Mouse (Mus musculus): ENCODE results near the gene Cmc1.
"Not testable (repeated sequence)": the region's sequence is repeated elsewhere in the genome, so short reads cannot be mapped to it uniquely, and the experiment has no call there.

The Cmc1 gene

DNA sequence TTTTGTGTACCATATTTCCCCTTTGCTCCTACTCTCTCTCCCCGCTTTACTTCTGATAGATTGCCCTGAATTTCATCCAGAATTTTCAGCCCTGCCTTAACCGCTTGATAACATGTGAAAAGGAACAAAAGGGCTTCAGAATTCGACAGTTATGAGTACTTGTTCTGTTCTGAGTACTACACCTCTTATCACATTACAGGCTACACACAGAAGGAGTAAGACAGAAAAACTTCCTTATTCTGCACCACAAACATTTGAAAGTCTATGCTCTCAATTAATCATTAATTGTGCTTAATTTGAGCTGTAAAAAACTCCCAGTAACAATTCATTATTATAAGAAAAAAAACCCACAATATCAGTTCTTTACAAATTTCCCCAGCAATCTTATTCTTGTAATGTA, 9.6 kb downstream of the Cmc1 start:
- DNase-seq (ENCODE audit: low read depth): not testable (repeated sequence)

GRCm38 (mm10) chr9:118110360-118110710, 39.6 kb downstream of the Cmc1 start:
- no peak for DNase-seq (ENCODE audit: low read depth)

DNA sequence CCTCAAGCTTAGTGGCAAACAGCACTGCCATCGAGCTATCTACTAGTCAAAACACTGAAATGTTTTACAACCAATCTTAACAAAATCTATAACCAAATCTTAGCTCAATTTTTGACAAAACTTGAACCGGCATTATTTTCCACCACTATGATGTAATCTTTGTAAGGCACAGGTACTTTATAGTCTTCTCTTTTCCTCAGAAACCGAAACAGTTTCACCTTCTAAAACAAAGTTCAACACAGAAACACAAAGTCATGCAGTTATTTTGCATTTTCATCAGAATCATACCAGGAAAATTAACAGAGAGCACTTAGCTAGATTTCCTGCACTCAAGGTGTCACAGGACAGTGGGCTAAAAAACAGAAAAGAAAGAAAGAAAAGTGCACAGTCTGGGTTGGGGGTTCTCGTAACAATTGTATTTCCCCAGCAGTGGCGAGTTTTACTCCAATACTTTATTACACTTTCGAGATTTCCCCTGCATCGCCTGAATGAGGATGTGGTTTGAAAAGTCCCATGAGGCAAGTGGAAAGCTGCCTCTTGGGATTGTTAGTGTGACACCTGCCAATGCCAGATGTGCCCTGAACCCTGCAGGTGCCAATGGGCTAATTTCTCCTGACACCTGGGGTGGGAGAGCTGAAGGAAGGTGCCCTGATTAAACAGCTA, 40.1 kb downstream of the Cmc1 start:
- no peak for DNase-seq (ENCODE audit: low read depth)

DNA sequence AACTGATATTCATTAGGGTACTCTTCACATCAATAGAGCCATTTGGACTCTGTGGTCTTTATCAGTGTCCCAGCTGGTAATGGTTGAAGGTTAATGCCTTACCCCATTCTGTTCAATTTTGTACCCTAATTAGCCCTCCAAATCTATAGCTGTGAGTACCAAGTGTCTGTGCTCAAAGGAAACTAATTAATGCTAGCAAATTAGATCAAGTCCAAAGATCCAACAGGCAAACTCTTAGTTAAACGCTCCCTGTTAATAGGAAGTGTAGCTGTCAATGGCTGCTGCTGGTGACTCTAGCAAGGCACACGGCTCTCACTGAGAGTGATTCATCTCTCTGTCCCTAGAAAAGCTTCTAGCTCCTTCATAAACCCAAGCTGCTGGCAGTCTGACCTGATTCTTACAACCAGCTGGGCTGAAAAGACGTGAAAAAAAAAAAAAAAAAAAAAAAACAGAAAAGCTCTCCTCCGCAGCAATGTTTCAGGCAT, 41.4 kb downstream of the Cmc1 start:
- DNase-seq (ENCODE audit: low read depth): no peak

DNA sequence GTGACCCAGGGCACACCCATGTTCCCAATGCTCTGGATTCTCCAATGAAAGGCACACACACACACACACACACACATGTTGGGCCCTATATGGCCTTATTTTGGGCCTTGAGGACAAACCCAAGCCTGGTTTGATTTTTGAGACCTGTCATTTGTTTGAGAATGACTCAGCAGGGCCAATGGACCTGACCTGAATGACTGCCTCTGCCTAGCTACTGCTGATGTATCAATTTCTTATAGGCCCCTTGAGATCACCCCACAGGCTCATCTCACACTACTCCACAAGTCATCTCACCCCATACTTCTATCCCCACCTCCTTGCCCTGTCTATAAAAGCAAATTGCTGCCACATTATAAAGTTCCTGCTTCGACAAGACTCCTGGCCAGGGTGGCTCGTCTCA, 48.2 kb downstream of the Cmc1 start:
- no peak for DNase-seq (ENCODE audit: low read depth)

GRCm38 (mm10) chr9:118100484-118100883, 49.5 kb downstream of the Cmc1 start:
- no peak for DNase-seq (ENCODE audit: low read depth)

DNA sequence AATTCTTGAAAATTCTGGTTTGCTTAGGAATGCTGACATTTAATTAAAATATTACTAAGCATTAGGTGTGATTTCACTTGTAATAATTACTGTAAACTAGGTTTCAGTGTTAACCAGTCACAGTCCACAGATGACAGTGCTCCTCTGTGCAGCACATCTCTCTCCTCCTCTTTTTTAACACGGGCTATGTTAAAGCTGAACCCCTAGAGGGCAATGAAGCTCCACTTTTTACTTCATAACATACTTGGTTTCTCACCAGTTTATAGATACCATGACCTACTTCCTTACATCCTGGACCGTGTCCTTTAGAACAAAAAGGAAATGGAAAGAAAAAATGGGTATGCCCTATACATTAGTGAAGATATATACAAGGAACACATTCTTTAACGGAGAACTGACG, 50.6 kb downstream of the Cmc1 start:
- no peak for DNase-seq (ENCODE audit: low read depth)

DNA sequence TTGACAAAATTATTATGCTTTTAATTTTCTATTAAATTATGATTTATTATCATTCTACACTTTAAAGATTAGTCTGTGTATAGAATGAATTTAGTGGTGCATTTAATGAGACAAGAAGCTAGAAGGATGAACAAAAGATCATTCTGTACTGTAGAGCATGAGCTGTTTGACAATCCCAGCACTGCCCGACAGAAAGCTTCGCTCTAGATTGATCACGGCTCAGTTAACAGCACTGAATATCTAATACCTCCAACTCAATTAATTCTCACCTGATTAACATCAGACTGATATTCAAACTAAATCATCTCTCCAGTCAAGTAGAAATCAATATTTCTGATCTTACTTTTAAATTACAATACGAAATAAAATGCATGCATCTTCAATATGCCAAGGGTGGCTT, 66.1 kb downstream of the Cmc1 start:
- no peak for DNase-seq (ENCODE audit: low read depth)

DNA sequence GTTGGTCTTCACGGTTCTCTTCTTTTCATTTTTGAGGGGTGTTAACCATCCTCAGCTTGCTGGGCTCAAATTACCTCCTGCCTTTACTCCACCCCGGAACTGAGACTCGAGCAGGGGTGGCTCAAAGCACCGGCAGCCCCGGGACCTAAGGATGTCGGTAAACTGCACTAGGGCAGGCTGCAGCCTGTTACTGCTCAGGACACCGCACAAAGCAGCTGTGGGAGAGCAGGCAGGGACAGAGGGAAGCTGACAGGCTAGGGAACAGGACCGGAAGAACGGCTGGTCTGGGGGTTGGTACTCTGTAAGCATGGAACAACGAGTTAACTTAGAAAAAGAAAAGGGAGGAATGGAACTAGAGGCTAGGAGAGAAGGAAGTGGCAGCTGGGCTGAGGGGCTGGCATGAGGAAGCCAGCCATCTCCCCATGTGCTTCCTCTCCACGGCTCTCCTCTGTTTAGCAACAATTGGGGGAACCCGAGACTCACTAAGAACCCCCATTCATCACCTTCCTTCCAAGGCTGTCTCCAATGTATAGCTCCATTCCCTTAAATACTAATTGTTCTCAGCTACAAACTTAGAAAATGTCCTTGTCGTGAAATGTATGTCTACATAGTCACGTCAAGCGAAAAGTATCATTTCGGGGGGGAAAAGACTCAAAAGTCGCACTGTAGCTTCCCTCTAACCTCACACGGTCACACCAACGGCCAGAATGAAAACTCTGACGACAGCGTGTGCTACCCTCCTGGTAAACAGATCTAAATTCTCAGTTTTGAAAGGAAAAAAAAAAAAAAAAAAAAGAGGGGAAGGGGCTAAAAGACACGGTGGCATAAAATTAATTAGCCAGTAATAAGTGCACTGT, 67.2 kb downstream of the Cmc1 start:
- no peak for DNase-seq (ENCODE audit: low read depth)

GRCm38 (mm10) chr9:118073358-118073757, 76.6 kb downstream of the Cmc1 start:
- no peak for DNase-seq (ENCODE audit: low read depth)

DNA sequence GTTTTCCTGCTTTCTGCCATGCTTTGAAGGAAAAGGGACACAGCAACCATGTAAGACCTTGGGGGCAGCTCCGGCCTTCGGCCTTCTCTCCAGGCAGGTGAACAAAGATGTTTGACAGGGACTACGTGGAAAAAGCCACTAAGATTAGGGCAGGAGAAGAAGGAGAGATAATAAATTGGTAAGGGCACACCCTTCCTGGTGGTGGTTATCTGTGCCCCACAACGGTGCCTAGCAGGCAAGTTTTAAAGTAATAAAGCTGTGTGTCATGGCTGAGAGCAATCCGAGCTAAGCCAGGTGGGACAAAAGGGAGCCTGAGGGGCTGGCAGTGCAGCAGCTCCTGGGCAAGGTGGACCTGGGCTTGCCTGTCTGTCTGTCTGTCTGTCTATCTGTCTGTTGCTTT, 77.9 kb downstream of the Cmc1 start:
- DNase-seq (ENCODE audit: low read depth): peak; percentile 46

DNA sequence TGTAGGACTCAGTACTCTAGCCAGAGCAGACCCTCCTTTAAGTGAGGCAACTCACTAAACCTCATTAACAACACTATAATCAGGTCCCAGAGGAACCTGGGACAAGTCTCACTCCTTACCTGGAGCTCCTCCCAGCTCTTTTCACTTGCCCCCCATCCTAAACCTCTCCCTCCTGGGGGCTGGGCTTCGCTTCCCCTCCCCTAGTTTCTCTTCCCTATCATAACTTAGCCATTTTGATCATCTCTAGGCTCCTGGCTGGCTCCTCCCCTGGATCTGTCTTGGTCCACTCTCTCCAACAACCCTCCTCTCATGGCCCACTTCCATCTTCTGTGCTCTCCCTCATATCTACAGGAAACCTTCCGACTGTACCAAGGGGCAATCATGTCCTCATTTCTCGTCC, 78.6 kb downstream of the Cmc1 start:
- DNase-seq (ENCODE audit: low read depth): no peak

DNA sequence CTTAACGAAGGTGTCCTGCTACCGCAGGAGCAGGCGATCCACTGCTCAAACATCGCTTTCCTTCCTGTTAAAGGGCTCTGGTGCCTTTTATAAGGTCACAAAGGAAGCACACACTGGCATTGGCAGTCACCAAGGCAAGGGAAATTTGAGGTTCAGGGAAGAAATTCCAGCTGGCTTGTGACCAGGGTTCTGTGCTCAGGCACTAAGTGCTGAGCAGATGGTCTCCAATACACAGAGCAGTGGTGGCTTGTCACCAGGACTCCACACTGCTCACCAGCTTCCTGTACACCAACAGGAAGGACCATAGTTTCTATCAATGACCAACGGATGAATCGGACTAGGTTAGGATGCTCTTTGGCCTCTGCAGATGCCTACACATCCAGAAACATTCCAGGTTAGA, 79.5 kb downstream of the Cmc1 start:
- DNase-seq (ENCODE audit: low read depth): no peak

GRCm38 (mm10) chr9:118059101-118059500, 90.9 kb downstream of the Cmc1 start:
- no peak for DNase-seq (ENCODE audit: low read depth)

DNA sequence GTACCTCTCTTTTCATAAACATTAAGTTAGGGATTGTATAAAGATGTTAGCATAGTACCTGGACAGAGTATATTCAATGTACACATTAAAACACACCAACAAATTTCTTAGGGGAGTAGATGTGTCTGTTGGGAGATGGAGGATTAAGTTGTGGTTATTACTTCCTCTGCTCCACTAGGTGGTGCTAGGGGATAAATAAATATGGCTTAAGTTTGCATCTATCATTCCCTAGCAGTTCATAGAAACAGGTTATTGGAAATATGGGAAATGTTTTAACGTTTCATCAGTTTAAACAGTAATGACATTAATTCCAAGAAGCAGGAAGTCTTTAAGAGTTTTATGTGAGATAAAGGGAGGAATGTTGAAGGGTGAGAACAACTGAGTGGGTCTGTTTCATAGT, 96.7 kb downstream of the Cmc1 start:
- DNase-seq (ENCODE audit: low read depth): peak; percentile 36

- DNase-seq (ENCODE audit: low read depth): no peak
These were observed 104.9 kb downstream of the Cmc1 start for GRCm38 (mm10) chr9:118045011-118045533.

DNA sequence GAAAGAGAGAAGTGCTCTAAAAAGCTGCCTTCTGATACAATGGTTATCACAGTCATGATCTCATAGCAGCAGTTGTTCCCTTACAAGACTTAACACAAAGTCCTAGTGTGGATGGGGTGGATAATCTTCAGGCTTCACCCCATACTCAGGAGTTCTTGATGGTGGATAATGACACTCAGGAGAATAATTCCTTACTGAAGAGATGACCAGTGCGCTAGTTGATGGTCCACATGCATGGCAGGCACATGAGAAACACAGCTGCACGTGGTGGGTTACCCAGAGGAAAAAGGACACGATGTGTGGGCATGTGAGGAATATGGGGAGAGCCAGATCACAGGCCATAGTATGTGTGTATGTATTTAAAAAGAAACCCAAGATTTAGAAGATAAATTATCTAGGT, 106.4 kb downstream of the Cmc1 start:
- DNase-seq (ENCODE audit: low read depth): no peak

DNA sequence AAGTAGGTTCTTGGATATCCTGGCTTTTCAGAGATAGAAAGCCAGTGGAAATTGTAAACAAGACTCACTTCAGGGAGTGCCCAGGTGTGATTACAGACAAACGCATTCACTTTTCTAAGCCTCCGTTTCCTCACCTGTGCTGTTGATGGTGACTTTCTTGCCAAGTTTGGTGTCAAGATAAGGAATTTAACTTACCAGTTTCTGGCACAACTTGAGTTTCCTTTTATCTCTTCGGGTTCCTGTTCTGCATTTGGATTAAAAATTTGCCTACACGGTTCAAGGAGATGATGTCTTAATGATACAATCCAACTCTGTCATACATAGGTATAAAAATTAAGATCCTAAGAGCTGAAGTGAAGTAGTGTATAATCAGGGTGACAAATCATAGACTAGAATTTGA, 107.2 kb downstream of the Cmc1 start:
- DNase-seq (ENCODE audit: low read depth): no peak

DNA sequence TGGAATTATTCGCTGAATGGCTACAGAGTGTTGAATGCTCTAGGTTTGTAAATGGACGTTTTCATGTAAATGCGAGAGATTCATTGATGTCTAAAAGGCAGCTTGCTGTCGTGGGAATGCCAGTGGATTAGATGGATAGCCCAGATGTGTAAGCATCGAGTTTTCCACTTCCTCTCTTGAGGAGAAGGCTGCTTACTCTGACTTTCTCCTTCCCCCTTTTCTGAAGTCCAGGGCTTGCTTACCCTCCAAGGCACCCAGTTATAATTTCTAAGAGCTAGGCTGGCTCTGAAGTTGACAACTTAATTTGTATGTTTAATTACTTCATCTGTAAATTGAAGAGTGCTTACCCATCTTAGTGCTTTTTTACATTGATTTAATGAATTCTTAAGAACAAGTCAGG, 108.3 kb downstream of the Cmc1 start:
- DNase-seq (ENCODE audit: low read depth): no peak

DNA sequence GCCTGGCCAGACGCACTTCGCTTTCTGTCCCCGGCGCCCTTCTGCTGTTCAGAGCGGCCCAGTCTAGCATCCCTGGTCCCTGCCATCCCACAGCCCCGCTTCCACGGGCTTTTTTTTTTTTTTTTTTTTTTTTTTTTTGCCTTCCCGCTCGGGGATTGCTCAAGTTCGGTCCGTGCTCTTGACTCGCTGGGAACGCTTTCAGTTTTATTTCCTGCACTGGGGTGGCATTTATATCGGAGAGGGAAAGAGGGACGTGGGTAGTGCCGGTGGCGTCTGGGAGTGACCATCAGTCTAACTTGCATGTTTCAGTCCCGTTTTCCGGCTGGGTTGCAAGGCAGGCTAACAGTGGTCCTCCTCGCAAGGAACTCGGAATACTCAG, 109.0 kb downstream of the Cmc1 start:
- DNase-seq (ENCODE audit: low read depth): no peak

DNA sequence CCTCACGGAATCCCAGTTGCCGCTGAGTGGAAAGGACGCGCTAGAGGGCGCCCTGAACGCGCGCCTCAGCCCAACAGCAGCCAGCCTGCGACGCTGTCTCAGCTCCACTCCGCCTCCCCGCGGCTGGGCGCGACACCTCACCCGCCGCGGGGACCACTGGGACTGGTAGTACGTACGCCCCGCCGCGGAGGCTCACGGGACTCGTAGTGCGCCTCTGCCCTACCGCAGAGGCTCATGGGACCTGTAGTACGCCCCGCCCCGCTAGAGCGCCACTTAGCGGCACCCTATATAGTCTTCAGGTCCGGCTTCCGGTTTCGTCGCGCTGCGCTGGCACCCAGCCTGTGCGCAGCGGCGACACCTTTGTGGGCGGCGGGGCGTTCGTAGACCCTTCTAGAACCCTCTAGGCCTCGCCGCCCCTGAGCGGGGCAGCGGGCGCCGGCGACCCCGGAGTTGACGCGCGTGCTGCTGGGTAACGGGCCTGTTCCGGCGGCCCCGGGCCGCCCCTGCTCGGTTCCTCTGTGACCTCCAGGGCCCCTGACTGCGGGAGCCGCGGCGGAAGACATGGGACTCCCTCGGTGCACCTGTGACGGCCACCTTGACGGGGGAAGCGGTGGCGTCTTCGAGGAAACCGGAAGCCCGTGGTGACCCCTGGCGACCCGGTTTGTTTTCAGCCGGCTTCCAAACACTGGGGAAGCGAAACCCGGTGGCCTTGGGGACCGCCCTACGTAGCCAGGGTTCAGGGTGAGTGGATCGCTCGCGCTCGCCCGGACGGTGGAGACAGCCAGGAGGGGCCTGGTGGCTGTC, 109.6 kb downstream of the Cmc1 start, which contains the start of gene Azi2:
Gene Azi2, plus strand, starts transcription at position 282 of the 804 bp plus-strand sequence.
- DNase-seq (ENCODE audit: low read depth): peak; percentile 94

GRCm38 (mm10) chr9:118034990-118035389, 115.0 kb downstream of the Cmc1 start:
- no peak for DNase-seq (ENCODE audit: low read depth)
